Mouse (Mus musculus): Measurements from ENCODE around the gene Rap1gap2. TPM values are rescaled to one million over a fixed set of nuclear protein-coding genes. Genes with fewer than 3 reads are reported as not detected.
A peak's percentile ranks its signal among the peaks of the same experiment; 100 is the strongest.

Gene Rap1gap2
- polyA plus RNA-seq, 1 experiment from 2014 or later: 2.4 TPM

DNA sequence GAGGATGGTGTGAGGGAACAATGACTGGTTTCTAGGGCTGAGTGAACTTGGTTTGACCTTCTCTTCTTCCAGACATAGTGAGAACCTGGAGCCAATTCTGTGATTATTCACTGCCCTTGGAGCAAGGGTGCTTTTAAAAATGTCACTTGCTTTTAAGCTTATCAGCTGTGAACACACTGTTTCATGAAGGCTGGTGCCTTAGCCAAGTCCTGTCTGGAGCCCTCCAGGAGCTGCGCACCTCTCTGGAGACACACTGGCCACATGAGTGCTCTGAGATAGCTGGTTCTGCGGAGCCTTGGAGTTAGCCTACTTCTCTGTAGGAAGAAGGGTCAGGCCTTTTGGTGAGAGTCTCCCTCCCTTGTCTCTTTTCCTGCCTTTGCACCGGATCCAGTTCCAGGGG is 95.7 kb downstream of the Rap1gap2 start:
- no peaks in the 10 kb centered on the region for H3K27me3 ChIP-seq
- 49% methylated on average over 3 of the region's 3 CpGs for WGBS
- no peak for ATAC-seq (ENCODE audit: borderline replicate concordance, extremely low read depth, low FRiP score, low TSS enrichment)
- H3K4me1 ChIP-seq: no peaks in the 10 kb centered on the region
- no peaks in the 10 kb centered on the region for H3K9me3 ChIP-seq
- H3K4me2 ChIP-seq: no peak overlapping the region
- H3K9ac ChIP-seq: no peak overlapping the region
- no peak overlapping the region for H3K27ac ChIP-seq
- no peak overlapping the region for H3K4me3 ChIP-seq
- no peaks in the 10 kb centered on the region for H3K36me3 ChIP-seq

DNA sequence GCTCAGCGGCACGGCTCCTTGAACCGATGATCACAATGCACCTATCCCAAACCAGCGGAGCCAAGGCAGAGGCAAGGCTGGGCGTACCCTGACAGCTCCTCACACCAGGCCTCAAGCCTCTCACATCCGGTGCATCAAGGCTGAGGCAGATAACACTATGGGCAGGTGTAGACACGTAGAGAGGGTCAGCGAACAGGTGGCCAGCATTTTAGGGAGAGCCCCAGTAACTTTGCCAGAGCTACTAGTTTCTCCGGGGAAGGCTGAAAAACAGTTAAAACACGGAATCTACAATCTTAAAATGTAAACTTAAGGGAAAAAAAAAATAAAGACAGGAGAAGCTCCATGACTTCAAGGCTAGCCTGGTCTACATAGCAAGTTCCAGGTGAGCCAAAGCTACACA is 98.1 kb downstream of the Rap1gap2 start:
- Histone ChIP-seq H3K9ac (no peak overlapping the region), H3K4me3 (no peak overlapping the region), H3K4me2 (no peak overlapping the region), H3K27me3 (no peaks in the 10 kb centered on the region), H3K27ac (no peak overlapping the region), H3K9me3 (no peaks in the 10 kb centered on the region), H3K36me3 (no peaks in the 10 kb centered on the region), H3K4me1 (no peaks in the 10 kb centered on the region)
- ATAC-seq (ENCODE audit: borderline replicate concordance, extremely low read depth, low FRiP score, low TSS enrichment): no peak
- WGBS: 82% methylated on average over 10 of the region's 10 CpGs

DNA sequence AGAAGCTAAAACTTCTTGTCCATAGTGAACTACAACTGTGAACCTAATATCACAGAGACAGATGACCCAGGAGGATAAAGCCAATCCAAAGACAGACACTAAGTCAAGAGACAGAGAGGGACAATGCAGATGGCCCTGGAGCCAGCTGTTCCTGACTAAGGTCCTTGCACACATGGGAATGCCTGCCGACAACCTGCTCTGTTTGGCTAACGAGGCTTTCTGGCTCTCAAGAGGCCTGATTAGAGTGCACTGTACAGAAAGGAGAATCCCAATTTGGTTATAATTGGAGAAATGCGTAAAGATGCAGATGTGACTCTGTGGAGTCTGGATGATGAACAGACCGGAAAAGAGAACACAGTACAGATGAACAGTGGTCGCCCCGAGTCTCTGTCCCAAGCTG is 104.4 kb downstream of the Rap1gap2 start:
- ATAC-seq (ENCODE audit: borderline replicate concordance, extremely low read depth, low FRiP score, low TSS enrichment): no peak
- WGBS: 76% methylated on average over 6 of the region's 6 CpGs
- H3K4me3 ChIP-seq: no peak overlapping the region

GRCm38 (mm10) chr11:74502485-74502884 is 108.2 kb downstream of the Rap1gap2 start:
- Histone ChIP-seq H3K4me2 (no peak overlapping the region), H3K9me3 (no peaks in the 10 kb centered on the region), H3K9ac (no peak overlapping the region), H3K4me3 (no peak overlapping the region), H3K36me3 (no peaks in the 10 kb centered on the region), H3K4me1 (0 out of 2 replicates have a peak, but pooled peaks cover 3% of the 10 kb centered on the region), H3K27me3 (no peaks in the 10 kb centered on the region), H3K27ac (peak overlapping the region; percentile 4; the same call in 1 of the 2 replicates)
- WGBS: 60% methylated on average over 8 of the region's 8 CpGs
- ATAC-seq (ENCODE audit: borderline replicate concordance, extremely low read depth, low FRiP score, low TSS enrichment): no peak

More for the DNA sequence above, 104.4 kb downstream of the Rap1gap2 start:
- H3K27me3 ChIP-seq: no peaks in the 10 kb centered on the region
- no peaks in the 10 kb centered on the region for H3K4me1 ChIP-seq
- H3K36me3 ChIP-seq: no peaks in the 10 kb centered on the region
- no peak overlapping the region for H3K4me2 ChIP-seq
- H3K9me3 ChIP-seq: no peaks in the 10 kb centered on the region
- no peak overlapping the region for H3K27ac ChIP-seq
- H3K9ac ChIP-seq: no peak overlapping the region

GRCm38 (mm10) chr11:74501989-74502388 is 108.7 kb downstream of the Rap1gap2 start:
- Histone ChIP-seq H3K27ac (no peak overlapping the region), H3K9ac (no peak overlapping the region), H3K9me3 (no peaks in the 10 kb centered on the region), H3K4me2 (no peak overlapping the region), H3K4me1 (0 out of 2 replicates have a peak, but pooled peaks cover 3% of the 10 kb centered on the region), H3K4me3 (no peak overlapping the region), H3K36me3 (no peaks in the 10 kb centered on the region), H3K27me3 (no peaks in the 10 kb centered on the region)
- ATAC-seq (ENCODE audit: borderline replicate concordance, extremely low read depth, low FRiP score, low TSS enrichment): no peak

- WGBS: 64% methylated on average over 3 of the region's 3 CpGs
- no peaks in the 10 kb centered on the region for H3K36me3 ChIP-seq
- no peaks in the 10 kb centered on the region for H3K27me3 ChIP-seq
- no peaks in the 10 kb centered on the region for H3K9me3 ChIP-seq
- H3K4me3 ChIP-seq: no peak overlapping the region
- H3K4me2 ChIP-seq: no peak overlapping the region
- no peak overlapping the region for H3K27ac ChIP-seq
- H3K9ac ChIP-seq: no peak overlapping the region
- 0 out of 2 replicates have a peak, but pooled peaks cover 3% of the 10 kb centered on the region for H3K4me1 ChIP-seq
- ATAC-seq (ENCODE audit: borderline replicate concordance, extremely low read depth, low FRiP score, low TSS enrichment): no peak
Measured at GRCm38 (mm10) chr11:74501061-74501460, 109.7 kb downstream of the Rap1gap2 start.

- no peak overlapping the region for H3K4me3 ChIP-seq
- ATAC-seq (ENCODE audit: borderline replicate concordance, extremely low read depth, low FRiP score, low TSS enrichment): no peak
- no peak overlapping the region for H3K9ac ChIP-seq
- WGBS: 53% methylated on average over 8 of the region's 8 CpGs
- H3K27ac ChIP-seq: no peak overlapping the region
- no peaks in the 10 kb centered on the region for H3K36me3 ChIP-seq
- H3K4me2 ChIP-seq: no peak overlapping the region
- no peaks in the 10 kb centered on the region for H3K27me3 ChIP-seq
- 0 out of 2 replicates have a peak, but pooled peaks cover 3% of the 10 kb centered on the region for H3K4me1 ChIP-seq
- H3K9me3 ChIP-seq: no peaks in the 10 kb centered on the region
Measured at GRCm38 (mm10) chr11:74499521-74500099, 111.1 kb downstream of the Rap1gap2 start.

GRCm38 (mm10) chr11:74499058-74499457 is 111.7 kb downstream of the Rap1gap2 start:
- Histone ChIP-seq H3K4me3 (no peak overlapping the region), H3K27ac (no peak overlapping the region), H3K4me1 (peaks cover 6% of the 10 kb centered on the region), H3K9ac (no peak overlapping the region), H3K36me3 (no peaks in the 10 kb centered on the region), H3K9me3 (no peaks in the 10 kb centered on the region), H3K27me3 (no peaks in the 10 kb centered on the region), H3K4me2 (no peak overlapping the region)
- no peak for ATAC-seq (ENCODE audit: borderline replicate concordance, extremely low read depth, low FRiP score, low TSS enrichment)
- WGBS: 31% methylated on average over 3 of the region's 3 CpGs

GRCm38 (mm10) chr11:74496581-74496980 is 114.1 kb downstream of the Rap1gap2 start:
- no peaks in the 10 kb centered on the region for H3K9me3 ChIP-seq
- no peak overlapping the region for H3K4me2 ChIP-seq
- H3K27me3 ChIP-seq: no peaks in the 10 kb centered on the region
- WGBS: 90% methylated on average over 3 of the region's 3 CpGs
- no peaks in the 10 kb centered on the region for H3K36me3 ChIP-seq
- no peak overlapping the region for H3K27ac ChIP-seq
- no peak overlapping the region for H3K4me3 ChIP-seq
- H3K9ac ChIP-seq: no peak overlapping the region
- ATAC-seq (ENCODE audit: borderline replicate concordance, extremely low read depth, low FRiP score, low TSS enrichment): no peak
- peaks cover 17% of the 10 kb centered on the region for H3K4me1 ChIP-seq

DNA sequence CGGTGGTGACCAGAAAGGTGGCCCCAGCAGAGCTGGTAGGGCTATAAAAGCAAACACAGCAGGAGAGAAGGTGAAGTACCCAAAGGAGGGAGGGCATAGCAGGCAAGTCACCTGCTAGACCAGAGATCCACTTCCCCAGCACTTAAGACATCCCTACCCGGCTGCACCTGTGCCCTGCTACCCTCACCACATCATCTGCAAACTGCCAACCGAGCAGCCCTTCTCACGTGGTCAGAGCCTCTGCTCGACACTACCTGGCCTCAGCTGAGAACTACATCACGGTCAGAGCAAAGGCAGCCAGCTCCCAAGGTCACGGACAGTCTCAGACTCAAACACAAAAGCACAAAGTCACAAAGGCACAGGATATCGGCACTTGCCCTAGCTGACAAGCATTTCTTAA is 116.8 kb downstream of the Rap1gap2 start:
- Histone ChIP-seq H3K4me3 (no peak overlapping the region), H3K27me3 (no peaks in the 10 kb centered on the region), H3K4me2 (peak overlapping the region; percentile 22; the same call in 1 of the 2 replicates), H3K36me3 (no peaks in the 10 kb centered on the region), H3K9ac (no peak overlapping the region), H3K4me1 (peaks cover 14% of the 10 kb centered on the region), H3K27ac (0 out of 2 replicates have a peak overlapping the region, but pooled peaks have one; percentile 37), H3K9me3 (no peaks in the 10 kb centered on the region)
- WGBS: 40% methylated on average over 8 of the region's 8 CpGs
- 0 out of 2 replicates have a peak, but pooled peaks have one; percentile 57 for ATAC-seq (ENCODE audit: borderline replicate concordance, extremely low read depth, low FRiP score, low TSS enrichment)

- H3K4me1 ChIP-seq: peaks cover 14% of the 10 kb centered on the region
- no peaks in the 10 kb centered on the region for H3K27me3 ChIP-seq
- 35% methylated on average over 11 of the region's 11 CpGs for WGBS
- H3K36me3 ChIP-seq: no peaks in the 10 kb centered on the region
- H3K9me3 ChIP-seq: no peaks in the 10 kb centered on the region
- ATAC-seq (ENCODE audit: borderline replicate concordance, extremely low read depth, low FRiP score, low TSS enrichment): no peak
- H3K9ac ChIP-seq: no peak overlapping the region
- H3K4me3 ChIP-seq: no peak overlapping the region
- H3K4me2 ChIP-seq: peak overlapping the region; percentile 22; the same call in 1 of the 2 replicates
- H3K27ac ChIP-seq: peak overlapping the region; percentile 37
Measured at GRCm38 (mm10) chr11:74493172-74493862, 117.4 kb downstream of the Rap1gap2 start.

- Histone ChIP-seq H3K27me3 (no peaks in the 10 kb centered on the region), H3K36me3 (no peaks in the 10 kb centered on the region), H3K4me2 (no peak overlapping the region), H3K4me1 (peaks cover 14% of the 10 kb centered on the region), H3K27ac (no peak overlapping the region), H3K4me3 (no peak overlapping the region), H3K9me3 (no peaks in the 10 kb centered on the region), H3K9ac (no peak overlapping the region)
- 91% methylated on average over 4 of the region's 4 CpGs for WGBS
- ATAC-seq (ENCODE audit: borderline replicate concordance, extremely low read depth, low FRiP score, low TSS enrichment): no peak
Measured at GRCm38 (mm10) chr11:74491130-74491529, 119.6 kb downstream of the Rap1gap2 start.
